Mouse (Mus musculus) midbrain, embryonic 13.5 days (tissue): Measurements from ENCODE around the gene Ddx54. TPM values are rescaled to one million over a fixed set of nuclear protein-coding genes. Genes with fewer than 3 reads are reported as not detected.

Experiments
- ATAC-seq: fragments of 200-750 bp; cut with Nextera tagmentation; 2 replicates; pipeline ENCODE4 v1.8.0; 2017; ENCODE audit warnings: mild to moderate bottlenecking, moderate TSS enrichment, moderate library complexity
- H3K27ac ChIP-seq: fragments of 300-500 bp; sonication (generic); 2 replicates; pipeline ENCODE4 v1.5.1; 2015; ENCODE audit warnings: inconsistent platforms, mild to moderate bottlenecking, moderate library complexity
- H3K27me3 ChIP-seq: fragments of 300-500 bp; sonication (generic); 2 replicates; pipeline ENCODE4 v1.6.1; 2015; ENCODE audit warnings: mild to moderate bottlenecking, inconsistent platforms
- H3K36me3 ChIP-seq: fragments of 300-500 bp; sonication (generic); 2 replicates; pipeline ENCODE4 v1.6.1; 2015; ENCODE audit warnings: mild to moderate bottlenecking, inconsistent platforms
- H3K4me1 ChIP-seq: fragments of 300-500 bp; sonication (generic); replicated peaks from 2 replicates; pipeline ENCODE4 v1.6.1; 2015; ENCODE audit warnings: inconsistent platforms
- H3K4me2 ChIP-seq: fragments of 300-500 bp; sonication (generic); replicated peaks from 2 replicates; pipeline ENCODE4 v1.6.1; 2015; ENCODE audit warnings: moderate library complexity, mild to moderate bottlenecking, inconsistent platforms
- H3K4me3 ChIP-seq: fragments of 300-500 bp; sonication (generic); replicated peaks from 2 replicates; pipeline ENCODE4 v1.5.1; 2015; ENCODE audit warnings: mild to moderate bottlenecking, inconsistent platforms
- H3K9ac ChIP-seq: fragments of 300-500 bp; sonication (generic); replicated peaks from 2 replicates; pipeline ENCODE4 v1.6.1; 2015; ENCODE audit warnings: mild to moderate bottlenecking, inconsistent platforms
- H3K9me3 ChIP-seq: fragments of 300-500 bp; sonication (generic); 2 replicates; pipeline ENCODE4 v1.6.1; 2016; ENCODE audit warnings: mild to moderate bottlenecking, inconsistent platforms
- WGBS: fragments of 180-500 bp; shearing (Covaris S2); methylation state at CpG from one replicate; pipeline ENCODE4 v1.1.7; 2015; 5-methylcytosine and 5-hydroxymethylcytosine counted together
- polyA plus RNA-seq: library from polyadenylated mRNA; unstranded; fragments of >200 nt; fragmentation: Nextera tagmentation; extraction: Ambion mirVana; gene quantifications from 2 replicates; pipeline ENCODE4 v1.2.1, GENCODE M21; 2015

The Ddx54 gene
- polyA plus RNA-seq, 1 experiment from 2014 or later, result 43.9 TPM

- H3K36me3 ChIP-seq, result no peaks in the 10 kb centered on the region
- no peaks in the 10 kb centered on the region for H3K9me3 ChIP-seq
- H3K4me1 ChIP-seq, result peaks cover 8% of the 10 kb centered on the region
- 30% methylated on average over 21 of the region's 21 CpGs for WGBS
- H3K9ac ChIP-seq, result no peak overlapping the region
- no peak overlapping the region for H3K4me3 ChIP-seq
- H3K27ac ChIP-seq, result no peak overlapping the region
- peak overlapping the region; percentile 9; the same call in 1 of the 2 replicates for H3K4me2 ChIP-seq
- no peaks in the 10 kb centered on the region; the same call in 1 of the 2 replicates for H3K27me3 ChIP-seq
- ATAC-seq, result 0 out of 2 replicates have a peak, but pooled peaks have one; percentile 11
These were observed 61.9 kb downstream of the Ddx54 start for GRCm38 (mm10) chr5:120674229-120675145.

DNA sequence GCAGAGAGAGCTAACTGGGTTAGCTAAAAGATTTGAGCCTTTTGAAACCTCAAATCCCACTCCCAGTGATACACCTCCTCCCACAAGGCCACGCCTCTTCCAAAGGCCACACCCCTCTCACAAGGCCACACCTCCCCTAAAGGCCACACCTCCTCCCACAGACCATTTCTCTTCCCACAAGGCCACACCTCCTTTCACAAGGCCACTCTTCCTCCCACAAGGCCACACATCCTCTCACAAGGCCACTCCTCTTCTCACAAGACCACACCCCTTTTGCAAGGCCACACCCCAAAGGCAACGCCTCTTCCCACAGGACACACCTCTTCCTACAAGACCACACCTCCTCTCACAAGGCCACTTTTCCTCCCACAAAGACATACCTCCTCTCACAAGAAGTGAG lies 65.0 kb downstream of the Ddx54 start:
- no peak for ATAC-seq

More for the DNA sequence above, 65.0 kb downstream of the Ddx54 start:
- H3K36me3 ChIP-seq, result peaks cover 9% of the 10 kb centered on the region
- peaks cover 26% of the 10 kb centered on the region for H3K4me1 ChIP-seq
- no peak overlapping the region for H3K4me3 ChIP-seq
- H3K27ac ChIP-seq, result no peak overlapping the region
- H3K27me3 ChIP-seq, result peaks cover 6% of the 10 kb centered on the region
- H3K4me2 ChIP-seq, result no peak overlapping the region
- no peak overlapping the region for H3K9ac ChIP-seq
- H3K9me3 ChIP-seq, result no peaks in the 10 kb centered on the region
- WGBS, result 47% methylated on average over 2 of the region's 2 CpGs

Other genes starting within 250 kb of the Ddx54 start
- gene Lhx5, start 181.0 kb upstream of the Ddx54 start, polyA plus RNA-seq, result 44.6 and 55.0 TPM in 2 replicates
- gene Sdsl, start 139.9 kb upstream of the Ddx54 start, polyA plus RNA-seq, result 6.8 and 9.5 TPM in 2 replicates
- 0.32 TPM in 1 of 2 replicates, not detected in the other for gene Sds, start 136.2 kb upstream of the Ddx54 start, polyA plus RNA-seq
- gene Plbd2, start 109.1 kb upstream of the Ddx54 start, polyA plus RNA-seq, result 25.1 and 29.3 TPM in 2 replicates
- gene Slc8b1, start 101.6 kb upstream of the Ddx54 start, polyA plus RNA-seq, result 2.3 and 2.4 TPM in 2 replicates
- gene Tpcn1, start 24.1 kb upstream of the Ddx54 start, polyA plus RNA-seq, result 12.6 and 15.6 TPM in 2 replicates
- 1.4 and 2.0 TPM in 2 replicates for gene Iqcd, start 23.7 kb upstream of the Ddx54 start, polyA plus RNA-seq
- 23.0 and 23.9 TPM in 2 replicates for gene Rita1, start 150 bp upstream of the Ddx54 start, polyA plus RNA-seq
- gene Cfap73, start 21.5 kb downstream of the Ddx54 start, polyA plus RNA-seq, result not detected in 2 replicates
- gene Rasal1, start 36.1 kb downstream of the Ddx54 start, polyA plus RNA-seq, result 0.15 TPM in 1 of 2 replicates, not detected in the other
- 25.1 and 34.2 TPM in 2 replicates for gene Dtx1, start 99.2 kb downstream of the Ddx54 start, polyA plus RNA-seq
- gene Oas2, start 137.1 kb downstream of the Ddx54 start, polyA plus RNA-seq, result 0.07 and 0.17 TPM in 2 replicates
- 0.16 and 0.45 TPM in 2 replicates for gene Oas3, start 164.9 kb downstream of the Ddx54 start, polyA plus RNA-seq
- gene Oas1e, start 182.8 kb downstream of the Ddx54 start, polyA plus RNA-seq, result 0.19 and 0.27 TPM in 2 replicates
- 0.20 and 0.31 TPM in 2 replicates for gene Oas1c, start 199.8 kb downstream of the Ddx54 start, polyA plus RNA-seq
- not detected in 2 replicates for gene Oas1f, start 234.6 kb downstream of the Ddx54 start, polyA plus RNA-seq
- not detected in 2 replicates for gene Oas1h, start 248.7 kb downstream of the Ddx54 start, polyA plus RNA-seq